Mouse (Mus musculus) forebrain, embryonic 11.5 days (tissue): ENCODE measurements at regions not wholly inside any gene's neighbourhood (a gene's known extent, or its start where the extent isn't known, plus 50 kb on each side); places are given as distances from the start of the nearest gene placed in this dataset.

Experiments used
- ATAC-seq: fragments of 200-750 bp; cut with Nextera tagmentation; replicated peaks from 2 replicates; pipeline ENCODE4 v1.8.0; 2017; ENCODE audit warnings: moderate TSS enrichment; ENCODE audit not compliant: low FRiP score
- DNase-seq: peaks from one replicate; pipeline ENCODE4 v3.0.0-alpha.2; 2017; ENCODE audit warnings: low spot score
- H3K27ac ChIP-seq: fragments of 300-500 bp; sonication (generic); 2 replicates; pipeline ENCODE4 v1.5.1; 2014; ENCODE audit warnings: low read depth, low read length
- H3K27me3 ChIP-seq: fragments of 300-500 bp; sonication (generic); 2 replicates; pipeline ENCODE4 v1.6.1; 2014; ENCODE audit warnings: mild to moderate bottlenecking, low read length, mixed read lengths; ENCODE audit not compliant: control insufficient read depth, insufficient read depth
- H3K36me3 ChIP-seq: fragments of 300-500 bp; sonication (generic); 2 replicates; pipeline ENCODE4 v1.6.1; 2014; ENCODE audit warnings: mild to moderate bottlenecking, low read length, moderate library complexity, mixed read lengths; ENCODE audit not compliant: control insufficient read depth, insufficient read depth
- H3K4me1 ChIP-seq: fragments of 300-500 bp; sonication (generic); replicated peaks from 2 replicates; pipeline ENCODE4 v1.6.1; 2014; ENCODE audit warnings: low read length, mixed read lengths; ENCODE audit not compliant: control insufficient read depth, insufficient read depth
- H3K4me2 ChIP-seq: fragments of 300-500 bp; sonication (generic); 2 replicates; pipeline ENCODE4 v1.6.1; 2014; ENCODE audit warnings: low read depth, mild to moderate bottlenecking, low read length, moderate library complexity, mixed read lengths; ENCODE audit not compliant: severe bottlenecking
- H3K4me3 ChIP-seq: fragments of 300-500 bp; sonication (generic); 2 replicates; pipeline ENCODE4 v1.5.1; 2014; ENCODE audit warnings: low read depth, low read length
- H3K9ac ChIP-seq: fragments of 300-500 bp; sonication (generic); 2 replicates; pipeline ENCODE4 v1.6.1; 2014; ENCODE audit warnings: low read length
- H3K9me3 ChIP-seq: fragments of 300-500 bp; sonication (generic); 2 replicates; pipeline ENCODE4 v1.6.1; 2016; ENCODE audit warnings: low read length, mixed read lengths; ENCODE audit not compliant: control insufficient read depth
- WGBS: fragments of 180-500 bp; shearing (Covaris S2); extraction: QIAGEN DNeasy Blood & Tissue Kit; methylation state at CpG from one replicate; pipeline ENCODE4 v1.1.7; 2014; 5-methylcytosine and 5-hydroxymethylcytosine counted together

- Histone ChIP-seq H3K4me3 (no peak overlapping the region), H3K4me1 (no peaks in the 10 kb centered on the region), H3K4me2 (no peak overlapping the region), H3K27ac (no peak overlapping the region), H3K27me3 (no peaks in the 10 kb centered on the region), H3K36me3 (no peaks in the 10 kb centered on the region), H3K9me3 (no peaks in the 10 kb centered on the region), H3K9ac (no peak overlapping the region)
- WGBS = 87% methylated on average over 2 of the region's 2 CpGs
- ATAC-seq = no peak
- no peak for DNase-seq
These were observed 1057.2 kb downstream of the Gsdmc2 start for GRCm38 (mm10) chr15:62787753-62788152.

GRCm38 (mm10) chr15:62786315-62786714 lies 1058.7 kb downstream of the Gsdmc2 start:
- Histone ChIP-seq H3K36me3 (no peaks in the 10 kb centered on the region), H3K4me1 (no peaks in the 10 kb centered on the region), H3K4me2 (no peak overlapping the region), H3K9me3 (no peaks in the 10 kb centered on the region), H3K27me3 (no peaks in the 10 kb centered on the region), H3K4me3 (no peak overlapping the region), H3K27ac (no peak overlapping the region), H3K9ac (no peak overlapping the region)
- 85% methylated on average over 1 of the region's 1 CpGs for WGBS
- no peak for ATAC-seq
- DNase-seq = no peak

- H3K36me3 ChIP-seq = no peaks in the 10 kb centered on the region
- H3K9me3 ChIP-seq = no peaks in the 10 kb centered on the region
- H3K27me3 ChIP-seq = no peaks in the 10 kb centered on the region
- no peak overlapping the region for H3K4me2 ChIP-seq
- no peak for ATAC-seq
- no peak overlapping the region for H3K27ac ChIP-seq
- no peak overlapping the region for H3K9ac ChIP-seq
- DNase-seq = no peak
- WGBS = 90% methylated on average over 1 of the region's 1 CpGs
- no peak overlapping the region for H3K4me3 ChIP-seq
- H3K4me1 ChIP-seq = no peaks in the 10 kb centered on the region
These were observed 1060.4 kb downstream of the Gsdmc2 start for GRCm38 (mm10) chr15:62784456-62785139.

- H3K27me3 ChIP-seq = no peaks in the 10 kb centered on the region
- ATAC-seq (no peak), DNase-seq (no peak)
- H3K9ac ChIP-seq = no peak overlapping the region
- no peaks in the 10 kb centered on the region for H3K9me3 ChIP-seq
- no peak overlapping the region for H3K4me2 ChIP-seq
- no peak overlapping the region for H3K27ac ChIP-seq
- WGBS = 91% methylated on average over 5 of the region's 5 CpGs
- H3K4me3 ChIP-seq = no peak overlapping the region
- H3K4me1 ChIP-seq = no peaks in the 10 kb centered on the region
- H3K36me3 ChIP-seq = no peaks in the 10 kb centered on the region
These were observed 1066.1 kb downstream of the Gsdmc2 start for GRCm38 (mm10) chr15:62778899-62779298.

GRCm38 (mm10) chr15:62752686-62753085 lies 1092.3 kb downstream of the Gsdmc2 start:
- WGBS = 86% methylated on average over 2 of the region's 2 CpGs
- Histone ChIP-seq H3K4me2 (no peak overlapping the region), H3K4me1 (no peaks in the 10 kb centered on the region)

GRCm38 (mm10) chr15:62743879-62744278 lies 1101.1 kb downstream of the Gsdmc2 start:
- H3K9me3 ChIP-seq = no peaks in the 10 kb centered on the region
- no peak for ATAC-seq
- no peak overlapping the region for H3K9ac ChIP-seq
- 82% methylated on average over 3 of the region's 3 CpGs for WGBS
- H3K4me2 ChIP-seq = no peak overlapping the region
- H3K36me3 ChIP-seq = no peaks in the 10 kb centered on the region
- no peak overlapping the region for H3K4me3 ChIP-seq
- H3K27me3 ChIP-seq = no peaks in the 10 kb centered on the region
- no peaks in the 10 kb centered on the region for H3K4me1 ChIP-seq
- no peak for DNase-seq
- no peak overlapping the region for H3K27ac ChIP-seq

More at GRCm38 (mm10) chr15:62752686-62753085, 1092.3 kb downstream of the Gsdmc2 start:
- H3K9me3 ChIP-seq = no peaks in the 10 kb centered on the region
- H3K27ac ChIP-seq = no peak overlapping the region
- ATAC-seq (no peak), DNase-seq (no peak)
- H3K4me3 ChIP-seq = no peak overlapping the region
- no peak overlapping the region for H3K9ac ChIP-seq
- H3K27me3 ChIP-seq = no peaks in the 10 kb centered on the region
- H3K36me3 ChIP-seq = no peaks in the 10 kb centered on the region

GRCm38 (mm10) chr15:62740746-62741145 lies 1104.2 kb downstream of the Gsdmc2 start:
- H3K4me1 ChIP-seq = 0 out of 2 replicates have a peak, but pooled peaks cover 3% of the 10 kb centered on the region
- no peak overlapping the region for H3K4me3 ChIP-seq
- DNase-seq (no peak), ATAC-seq (no peak)
- no peak overlapping the region for H3K4me2 ChIP-seq
- WGBS = 42% methylated on average over 2 of the region's 2 CpGs
- no peak overlapping the region for H3K27ac ChIP-seq
- H3K36me3 ChIP-seq = no peaks in the 10 kb centered on the region
- H3K9me3 ChIP-seq = no peaks in the 10 kb centered on the region
- no peaks in the 10 kb centered on the region for H3K27me3 ChIP-seq
- H3K9ac ChIP-seq = no peak overlapping the region

- 0 out of 2 replicates have a peak, but pooled peaks cover 3% of the 10 kb centered on the region for H3K4me1 ChIP-seq
- no peak overlapping the region for H3K9ac ChIP-seq
- ATAC-seq (no peak), DNase-seq (no peak)
- no peaks in the 10 kb centered on the region for H3K36me3 ChIP-seq
- WGBS = 91% methylated on average over 1 of the region's 1 CpGs
- H3K27ac ChIP-seq = no peak overlapping the region
- no peak overlapping the region for H3K4me2 ChIP-seq
- H3K27me3 ChIP-seq = no peaks in the 10 kb centered on the region
- no peaks in the 10 kb centered on the region for H3K9me3 ChIP-seq
- H3K4me3 ChIP-seq = no peak overlapping the region
These were observed 1109.6 kb downstream of the Gsdmc2 start for GRCm38 (mm10) chr15:62735334-62735733.

- 77% methylated on average over 3 of the region's 3 CpGs for WGBS
- Histone ChIP-seq H3K27ac (no peak overlapping the region), H3K4me1 (0 out of 2 replicates have a peak, but pooled peaks cover 3% of the 10 kb centered on the region), H3K4me3 (no peak overlapping the region), H3K4me2 (no peak overlapping the region), H3K36me3 (no peaks in the 10 kb centered on the region), H3K9me3 (no peaks in the 10 kb centered on the region), H3K27me3 (no peaks in the 10 kb centered on the region), H3K9ac (no peak overlapping the region)
- no peak for ATAC-seq
- no peak for DNase-seq
These were observed 1110.1 kb downstream of the Gsdmc2 start for GRCm38 (mm10) chr15:62734900-62735299.
